Mouse (Mus musculus) hindbrain, postnatal 0 days (tissue): ENCODE measurements around the gene Mink1. TPM values are rescaled to one million over a fixed set of nuclear protein-coding genes. Genes with fewer than 3 reads are reported as not detected.
A peak's percentile ranks its signal among the peaks of the same experiment; 100 is the strongest.
"Not testable (repeated sequence)": the region's sequence is repeated elsewhere in the genome, so short reads cannot be mapped to it uniquely, and the experiment has no call there.

Source experiments
- ATAC-seq: fragments of 200-750 bp; cut with Nextera tagmentation; 2 replicates; pipeline ENCODE4 v1.8.0; 2017; ENCODE audit warnings: mild to moderate bottlenecking, moderate TSS enrichment, moderate library complexity
- DNase-seq: peaks from one replicate; pipeline ENCODE4 v3.0.0-alpha.2; 2015; ENCODE audit warnings: low spot score
- H3K27ac ChIP-seq: fragments of 300-500 bp; sonication (generic); 2 replicates; pipeline ENCODE4 v1.5.1; 2014; ENCODE audit warnings: mild to moderate bottlenecking
- H3K27me3 ChIP-seq: fragments of 300-500 bp; sonication (generic); 2 replicates; pipeline ENCODE4 v1.6.1; 2014; ENCODE audit warnings: low read length, mixed read lengths; ENCODE audit not compliant: insufficient read depth
- H3K36me3 ChIP-seq: fragments of 300-500 bp; sonication (generic); 2 replicates; pipeline ENCODE4 v1.6.1; 2014; ENCODE audit warnings: low read length, mixed read lengths; ENCODE audit not compliant: insufficient read depth
- H3K4me1 ChIP-seq: fragments of 300-500 bp; sonication (generic); 2 replicates; pipeline ENCODE4 v1.6.1; 2014; ENCODE audit warnings: antibody characterized with exemption, low read length, mixed read lengths; ENCODE audit not compliant: insufficient read depth
- H3K4me2 ChIP-seq: fragments of 300-500 bp; sonication (generic); 2 replicates; pipeline ENCODE4 v1.6.1; 2014; ENCODE audit warnings: low read depth, mild to moderate bottlenecking, low read length, moderate library complexity, mixed read lengths
- H3K4me3 ChIP-seq: fragments of 300-500 bp; sonication (generic); 2 replicates; pipeline ENCODE4 v1.5.1; 2014; ENCODE audit warnings: low read length
- H3K9ac ChIP-seq: fragments of 300-500 bp; sonication (generic); replicated peaks from 2 replicates; pipeline ENCODE4 v1.6.1; 2014; ENCODE audit warnings: mild to moderate bottlenecking, low read length, moderate library complexity, mixed read lengths
- H3K9me3 ChIP-seq: fragments of 300-500 bp; sonication (generic); 2 replicates; pipeline ENCODE4 v1.6.1; 2016; ENCODE audit warnings: low read length, mixed read lengths
- CTCF ChIP-seq: IDR thresholded peaks from 2 replicates; pipeline ENCODE4 v1.5.1; 2016; ENCODE audit warnings: antibody characterized with exemption, control low read depth, low read depth
- WGBS: fragments of 180-500 bp; shearing (Covaris S2); extraction: QIAGEN DNeasy Blood & Tissue Kit; methylation state at CpG from one replicate; pipeline ENCODE4 v1.1.7; 2014; 5-methylcytosine and 5-hydroxymethylcytosine counted together
- polyA plus RNA-seq: library from polyadenylated mRNA; unstranded; fragments of >200 nt; fragmentation: Nextera tagmentation; extraction: Ambion mirVana; gene quantifications from 2 replicates; pipeline ENCODE4 v1.2.1, GENCODE M21; 2015
- total RNA-seq: library from RNA; depleted of rRNA; stranded (reverse); fragments of >200 nt; gene quantifications from 2 replicates; pipeline ENCODE4 v1.2.3, GENCODE M21; 2014

Gene Mink1
- total and polyA plus RNA-seq, 2 experiments from 2014 or later: 13.6 to 73.3 TPM

- Histone ChIP-seq H3K4me2 (peak overlapping the region; percentile 42), H3K27ac (peak overlapping the region; percentile 73; the same call in 1 of the 2 replicates), H3K4me3 (peak overlapping the region; percentile 22), H3K4me1 (no peaks in the 10 kb centered on the region), H3K9ac (peak overlapping the region; percentile 52), H3K27me3 (no peaks in the 10 kb centered on the region), H3K36me3 (no peaks in the 10 kb centered on the region), H3K9me3 (no peaks in the 10 kb centered on the region)
- WGBS: 15% methylated on average over 41 of the region's 41 CpGs
- ATAC-seq: peak; percentile 59
- peak; percentile 50 for DNase-seq
- TF ChIP-seq CTCF: peak; percentile 37
Observed at GRCm38 (mm10) chr11:70520178-70520769, 42.4 kb upstream of the Mink1 start.

GRCm38 (mm10) chr11:70523306-70523989 is 39.2 kb upstream of the Mink1 start:
- H3K4me3 ChIP-seq, H3K4me1 ChIP-seq, H3K9me3 ChIP-seq, H3K27me3 ChIP-seq, DNase-seq, H3K9ac ChIP-seq, ATAC-seq, H3K27ac ChIP-seq, H3K4me2 ChIP-seq: not testable (repeated sequence)
- peaks cover 10% of the 10 kb centered on the region; the same call in 1 of the 2 replicates for H3K36me3 ChIP-seq
- TF ChIP-seq CTCF: 0 out of 2 replicates have a peak, but pooled peaks have one; percentile 6
- WGBS: 88% methylated on average over 8 of the region's 8 CpGs

DNA sequence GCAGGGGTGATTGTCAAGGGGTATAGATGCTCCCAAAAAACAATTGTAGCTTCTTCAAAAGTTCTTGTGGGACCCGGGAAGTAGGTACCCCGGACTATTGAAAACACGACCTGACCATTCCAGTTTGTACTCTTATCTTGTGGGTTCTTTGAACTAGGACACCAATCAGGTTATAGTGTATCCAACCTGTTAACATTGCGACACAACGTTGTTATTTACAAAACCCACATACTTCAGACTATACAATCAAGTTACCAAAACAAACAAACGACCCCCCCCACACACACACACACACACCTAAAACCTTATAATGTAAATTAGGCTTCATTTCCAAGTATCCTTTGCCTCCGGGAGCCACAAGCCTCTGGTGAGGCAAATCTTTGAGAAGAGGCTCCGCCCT is 37.9 kb upstream of the Mink1 start:
- 8% methylated on average over 8 of the region's 8 CpGs for WGBS
- H3K27ac ChIP-seq: no peak overlapping the region
- no peak overlapping the region for H3K9ac ChIP-seq
- no peaks in the 10 kb centered on the region for H3K9me3 ChIP-seq
- no peak for TF ChIP-seq CTCF
- ATAC-seq (peak; percentile 3; the same call in 1 of the 2 replicates), DNase-seq (no peak)
- peaks cover 6% of the 10 kb centered on the region; the same call in 1 of the 2 replicates for H3K4me1 ChIP-seq
- peak overlapping the region; percentile 59 for H3K4me3 ChIP-seq
- H3K4me2 ChIP-seq: peak overlapping the region; percentile 56
- H3K27me3 ChIP-seq: no peaks in the 10 kb centered on the region
- H3K36me3 ChIP-seq: peaks cover 11% of the 10 kb centered on the region; the same call in 1 of the 2 replicates

GRCm38 (mm10) chr11:70525184-70525678 is 37.5 kb upstream of the Mink1 start, which contains the start of gene Psmb6:
TSS of gene Psmb6 (plus strand) at chr11:70525367.
- Histone ChIP-seq H3K36me3 (peaks cover 11% of the 10 kb centered on the region; the same call in 1 of the 2 replicates), H3K4me2 (peak within 1 kb of the TSS; percentile 76), H3K4me3 (peak within 1 kb of the TSS; percentile 59), H3K27me3 (no peaks in the 10 kb centered on the region), H3K9ac (peak within 1 kb of the TSS; percentile 62), H3K9me3 (no peaks in the 10 kb centered on the region), H3K27ac (peak within 1 kb of the TSS; percentile 62), H3K4me1 (peaks cover 6% of the 10 kb centered on the region; the same call in 1 of the 2 replicates)
- WGBS: under 1% methylated on average over 25 of the region's 26 CpGs
- ATAC-seq: peak; percentile 96
- DNase-seq: peak; percentile 97
- no peak for TF ChIP-seq CTCF

DNA sequence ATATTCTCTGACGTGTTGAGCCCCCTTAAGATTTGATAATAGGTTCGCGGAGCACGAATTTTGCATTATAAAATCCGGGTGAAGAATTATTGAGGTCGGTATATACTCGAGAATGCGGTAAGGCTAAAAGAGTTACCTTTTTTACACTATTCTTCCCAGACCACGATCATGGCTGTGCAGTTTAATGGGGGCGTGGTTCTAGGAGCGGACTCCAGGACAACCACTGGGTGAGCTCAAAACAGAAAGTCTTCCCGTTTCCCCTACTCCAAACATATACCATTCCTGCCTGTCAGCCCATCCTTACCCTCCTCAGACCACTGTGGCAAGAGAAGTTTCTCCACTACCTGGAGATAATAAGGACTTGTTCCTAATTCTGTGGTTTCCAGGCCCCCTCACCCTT is 37.0 kb upstream of the Mink1 start:
- Histone ChIP-seq H3K9me3 (no peaks in the 10 kb centered on the region), H3K27ac (peak overlapping the region; percentile 62), H3K9ac (peak overlapping the region; percentile 62), H3K4me1 (peaks cover 6% of the 10 kb centered on the region; the same call in 1 of the 2 replicates), H3K4me3 (peak overlapping the region; percentile 59), H3K4me2 (peak overlapping the region; percentile 76), H3K36me3 (peaks cover 11% of the 10 kb centered on the region; the same call in 1 of the 2 replicates), H3K27me3 (no peaks in the 10 kb centered on the region)
- DNase-seq (no peak), ATAC-seq (peak; percentile 10; the same call in 1 of the 2 replicates)
- WGBS: 3% methylated on average over 12 of the region's 12 CpGs
- TF ChIP-seq CTCF: no peak

DNA sequence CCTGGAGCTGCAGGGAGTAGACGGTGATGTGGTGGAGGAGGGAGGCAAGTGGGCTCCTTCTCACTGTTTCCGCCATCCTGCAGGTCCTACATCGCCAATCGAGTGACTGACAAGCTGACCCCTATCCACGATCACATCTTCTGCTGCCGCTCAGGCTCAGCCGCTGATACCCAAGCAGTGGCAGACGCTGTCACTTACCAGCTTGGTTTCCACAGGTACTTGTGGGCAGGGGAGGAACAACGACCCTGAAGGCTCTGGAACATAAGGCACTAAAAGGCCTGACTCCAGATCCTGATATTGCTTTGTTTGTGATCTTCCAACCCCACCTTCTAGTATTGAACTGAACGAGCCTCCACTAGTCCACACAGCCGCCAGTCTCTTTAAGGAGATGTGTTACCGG is 36.5 kb upstream of the Mink1 start:
- H3K4me3 ChIP-seq: peak overlapping the region; percentile 59
- no peaks in the 10 kb centered on the region for H3K9me3 ChIP-seq
- no peak for TF ChIP-seq CTCF
- H3K4me1 ChIP-seq: peaks cover 6% of the 10 kb centered on the region; the same call in 1 of the 2 replicates
- no peaks in the 10 kb centered on the region for H3K27me3 ChIP-seq
- 92% methylated on average over 12 of the region's 12 CpGs for WGBS
- peak overlapping the region; percentile 76 for H3K4me2 ChIP-seq
- H3K27ac ChIP-seq: no peak overlapping the region
- DNase-seq (no peak), ATAC-seq (no peak)
- H3K9ac ChIP-seq: no peak overlapping the region
- peaks cover 11% of the 10 kb centered on the region; the same call in 1 of the 2 replicates for H3K36me3 ChIP-seq
